Mouse (Mus musculus): ENCODE results near the gene Glis2.

Gene Glis2

GRCm38 (mm10) chr16:4583807-4584206 lies 10.7 kb upstream of the Glis2 start:
- DNase-seq (ENCODE audit: low read depth), result peak; percentile 58

GRCm38 (mm10) chr16:4584438-4584837 lies 10.1 kb upstream of the Glis2 start:
- DNase-seq (ENCODE audit: low read depth), result no peak

- DNase-seq (ENCODE audit: low read depth), result peak; percentile 53
Measured at GRCm38 (mm10) chr16:4585642-4586530, 8.6 kb upstream of the Glis2 start.

- DNase-seq (ENCODE audit: low read depth), result peak; percentile 96
Measured at GRCm38 (mm10) chr16:4586531-4587123, 7.9 kb upstream of the Glis2 start.

GRCm38 (mm10) chr16:4587516-4588210 lies 6.8 kb upstream of the Glis2 start:
- no peak for DNase-seq (ENCODE audit: low read depth)

- DNase-seq (ENCODE audit: low read depth), result peak; percentile 67
Measured at GRCm38 (mm10) chr16:4590236-4590635, 4.3 kb upstream of the Glis2 start.

- DNase-seq (ENCODE audit: low read depth), result peak; percentile 65
Measured at GRCm38 (mm10) chr16:4592909-4593875, 1.3 kb upstream of the Glis2 start.

- peak; percentile 36 for DNase-seq (ENCODE audit: low read depth)
Measured at GRCm38 (mm10) chr16:4594814-4595526, 457 bp downstream of the Glis2 start.

GRCm38 (mm10) chr16:4595527-4595963 lies 1.0 kb downstream of the Glis2 start:
- peak; percentile 22 for DNase-seq (ENCODE audit: low read depth)

- DNase-seq (ENCODE audit: low read depth), result no peak
Measured at GRCm38 (mm10) chr16:4596141-4596728, 1.7 kb downstream of the Glis2 start.

- no peak for DNase-seq (ENCODE audit: low read depth)
Measured at GRCm38 (mm10) chr16:4596836-4597235, 2.3 kb downstream of the Glis2 start.

GRCm38 (mm10) chr16:4597296-4597695 lies 2.8 kb downstream of the Glis2 start:
- no peak for DNase-seq (ENCODE audit: low read depth)

GRCm38 (mm10) chr16:4598041-4598440 lies 3.5 kb downstream of the Glis2 start:
- DNase-seq (ENCODE audit: low read depth), result no peak

GRCm38 (mm10) chr16:4598891-4599543 lies 4.5 kb downstream of the Glis2 start:
- DNase-seq (ENCODE audit: low read depth), result no peak

- no peak for DNase-seq (ENCODE audit: low read depth)
Measured at GRCm38 (mm10) chr16:4599616-4600015, 5.1 kb downstream of the Glis2 start.

GRCm38 (mm10) chr16:4600701-4601310 lies 6.3 kb downstream of the Glis2 start:
- no peak for DNase-seq (ENCODE audit: low read depth)

GRCm38 (mm10) chr16:4602189-4602588 lies 7.7 kb downstream of the Glis2 start:
- no peak for DNase-seq (ENCODE audit: low read depth)

- no peak for DNase-seq (ENCODE audit: low read depth)
Measured at GRCm38 (mm10) chr16:4602766-4603452, 8.4 kb downstream of the Glis2 start.

GRCm38 (mm10) chr16:4603453-4603837 lies 8.9 kb downstream of the Glis2 start:
- no peak for DNase-seq (ENCODE audit: low read depth)
